Mouse (Mus musculus) forebrain, embryonic 12.5 days (tissue): Measurements from ENCODE around the gene Nudt12. TPM values are rescaled to one million over a fixed set of nuclear protein-coding genes. Genes with fewer than 3 reads are reported as not detected.
A peak's percentile ranks its signal among the peaks of the same experiment; 100 is the strongest.

ENCODE experiments used
- ATAC-seq: fragments of 200-750 bp; cut with Nextera tagmentation; 2 replicates; pipeline ENCODE4 v1.8.0; 2017; ENCODE audit warnings: moderate TSS enrichment; ENCODE audit not compliant: low FRiP score
- H3K27ac ChIP-seq: fragments of 300-500 bp; sonication (generic); 2 replicates; pipeline ENCODE4 v1.5.1; 2016; ENCODE audit warnings: mild to moderate bottlenecking
- H3K27me3 ChIP-seq: fragments of 300-500 bp; sonication (generic); 2 replicates; pipeline ENCODE4 v1.6.1; 2016; ENCODE audit warnings: mild to moderate bottlenecking
- H3K36me3 ChIP-seq: fragments of 300-500 bp; sonication (generic); replicated peaks from 2 replicates; pipeline ENCODE4 v1.6.1; 2016; ENCODE audit warnings: mild to moderate bottlenecking
- H3K4me1 ChIP-seq: fragments of 300-500 bp; sonication (generic); 2 replicates; pipeline ENCODE4 v1.6.1; 2016
- H3K4me2 ChIP-seq: fragments of 300-500 bp; sonication (generic); 2 replicates; pipeline ENCODE4 v1.6.1; 2016; ENCODE audit warnings: mild to moderate bottlenecking, moderate library complexity
- H3K4me3 ChIP-seq: fragments of 300-500 bp; sonication (generic); replicated peaks from 2 replicates; pipeline ENCODE4 v1.5.1; 2016; ENCODE audit warnings: mild to moderate bottlenecking
- H3K9ac ChIP-seq: fragments of 300-500 bp; sonication (generic); 2 replicates; pipeline ENCODE4 v1.6.1; 2016; ENCODE audit warnings: mild to moderate bottlenecking
- H3K9me3 ChIP-seq: fragments of 300-500 bp; sonication (generic); 2 replicates; pipeline ENCODE4 v1.6.1; 2016
- WGBS: fragments of 180-500 bp; shearing (Covaris S2); methylation state at CpG from one replicate; pipeline ENCODE4 v1.1.7; 2016; 5-methylcytosine and 5-hydroxymethylcytosine counted together
- polyA plus RNA-seq: library from polyadenylated mRNA; unstranded; fragments of >200 nt; fragmentation: Nextera tagmentation; extraction: Ambion mirVana; gene quantifications from 2 replicates; pipeline ENCODE4 v1.2.1, GENCODE M21; 2016

The Nudt12 gene
- polyA plus RNA-seq: 7.8 and 9.2 TPM in 2 replicates

DNA sequence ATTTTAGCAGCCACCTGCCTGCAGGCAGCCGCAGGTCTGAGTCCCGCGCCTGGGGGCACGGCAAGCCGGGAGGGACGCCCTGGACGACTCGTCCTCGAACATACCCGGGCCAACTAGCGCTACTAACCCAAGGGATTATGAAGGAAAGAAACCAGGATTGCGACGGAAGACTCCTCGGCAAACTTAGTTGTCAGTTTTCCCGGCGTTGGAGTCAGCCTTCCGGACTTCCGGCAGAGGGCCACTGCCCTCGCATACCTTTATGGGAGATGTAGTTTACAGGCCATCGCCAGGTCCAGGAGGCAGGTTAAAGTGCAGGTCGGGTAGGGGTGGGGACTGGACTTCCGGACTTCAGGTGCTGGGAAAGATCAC is at the start of gene Nudt12:
Gene Nudt12, minus strand, starts transcription at position 282 of the 369 bp plus-strand sequence.
- Histone ChIP-seq H3K27ac (peak within 1 kb of the TSS; percentile 78), H3K36me3 (no peaks in the 10 kb centered on the region), H3K9ac (peak within 1 kb of the TSS; percentile 63), H3K4me3 (peak within 1 kb of the TSS; percentile 69), H3K27me3 (no peaks in the 10 kb centered on the region), H3K9me3 (no peaks in the 10 kb centered on the region), H3K4me2 (peak within 1 kb of the TSS; percentile 75), H3K4me1 (peaks cover 8% of the 10 kb centered on the region)
- peak; percentile 88 for ATAC-seq
- under 1% methylated on average over 22 of the region's 22 CpGs for WGBS

DNA sequence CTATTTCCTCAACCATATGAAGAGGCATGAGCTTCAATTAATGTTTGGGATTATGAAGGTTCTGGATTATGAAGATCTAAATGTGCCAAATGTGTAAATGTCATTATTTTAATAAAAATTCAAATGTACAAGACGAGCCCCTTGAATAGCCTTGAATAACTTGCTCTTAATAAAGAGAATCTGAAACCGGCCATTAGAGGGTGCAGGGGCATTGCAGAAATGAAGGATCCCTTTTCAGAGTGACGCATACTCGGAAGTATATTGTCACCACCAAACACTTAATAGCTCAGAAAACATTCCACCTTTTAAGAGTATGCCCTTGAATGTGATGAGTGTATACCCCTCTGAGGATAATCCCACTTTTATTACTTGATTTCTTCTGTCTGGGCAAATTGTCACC is 40.1 kb upstream of the Nudt12 start:
- H3K27me3 ChIP-seq: no peaks in the 10 kb centered on the region
- WGBS: 62% methylated on average over 4 of the region's 4 CpGs
- no peaks in the 10 kb centered on the region for H3K36me3 ChIP-seq

GRCm38 (mm10) chr17:59039754-59040153 is 26.6 kb upstream of the Nudt12 start:
- no peak overlapping the region for H3K4me2 ChIP-seq
- no peak overlapping the region for H3K27ac ChIP-seq
- H3K27me3 ChIP-seq: no peaks in the 10 kb centered on the region
- H3K9me3 ChIP-seq: no peaks in the 10 kb centered on the region
- H3K36me3 ChIP-seq: no peaks in the 10 kb centered on the region
- no peaks in the 10 kb centered on the region for H3K4me1 ChIP-seq
- H3K4me3 ChIP-seq: no peak overlapping the region
- no peak overlapping the region for H3K9ac ChIP-seq
- ATAC-seq: 0 out of 2 replicates have a peak, but pooled peaks have one; percentile 51
- WGBS: 57% methylated on average over 5 of the region's 5 CpGs

More for the DNA sequence above, 40.1 kb upstream of the Nudt12 start:
- Histone ChIP-seq H3K9ac (no peak overlapping the region), H3K9me3 (no peaks in the 10 kb centered on the region), H3K4me1 (no peaks in the 10 kb centered on the region), H3K4me2 (no peak overlapping the region), H3K27ac (no peak overlapping the region), H3K4me3 (no peak overlapping the region)
- no peak for ATAC-seq

DNA sequence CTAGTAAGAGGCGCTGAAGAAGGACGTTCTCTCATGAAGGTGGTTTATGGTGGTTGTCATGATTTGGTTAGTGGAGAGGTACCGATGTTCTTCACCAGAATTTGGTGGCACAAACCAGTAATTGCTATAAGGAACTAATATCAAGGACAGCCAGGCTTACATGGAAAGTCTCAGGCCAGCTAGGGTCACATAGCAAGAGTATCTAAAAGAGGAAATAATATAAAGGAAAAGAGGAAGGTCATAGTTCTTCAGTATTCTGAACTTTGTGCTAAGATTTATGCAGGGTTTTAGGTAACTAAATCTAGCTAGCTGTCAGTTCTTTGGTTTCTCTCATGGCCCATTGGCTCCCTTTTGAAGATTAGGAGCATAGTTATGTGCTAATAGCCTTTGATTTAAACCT is 20.3 kb upstream of the Nudt12 start:
- Histone ChIP-seq H3K4me1 (no peaks in the 10 kb centered on the region), H3K36me3 (no peaks in the 10 kb centered on the region), H3K9ac (no peak overlapping the region), H3K9me3 (no peaks in the 10 kb centered on the region), H3K4me2 (no peak overlapping the region), H3K27me3 (no peaks in the 10 kb centered on the region), H3K27ac (no peak overlapping the region), H3K4me3 (no peak overlapping the region)
- ATAC-seq: no peak
- 95% methylated on average over 3 of the region's 3 CpGs for WGBS

DNA sequence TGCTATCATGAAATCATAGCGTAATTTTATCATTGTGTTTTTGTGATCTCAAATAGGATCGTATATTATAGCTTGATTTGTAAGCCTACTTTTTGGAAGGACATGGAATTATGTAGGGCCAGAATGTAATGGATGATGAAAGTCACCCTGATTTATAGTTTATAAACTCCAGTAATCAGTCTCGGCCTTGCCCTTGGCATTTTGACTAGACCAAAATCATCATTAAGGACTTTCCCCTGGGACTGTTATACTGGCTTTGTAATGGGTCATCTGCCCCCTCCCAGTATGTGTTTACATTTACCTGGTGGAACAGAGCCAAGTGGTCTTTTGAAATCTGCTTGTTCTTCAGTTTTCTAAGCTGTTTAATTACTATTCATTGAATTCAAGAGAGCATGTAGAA is 13.2 kb upstream of the Nudt12 start:
- Histone ChIP-seq H3K27ac (no peak overlapping the region), H3K4me2 (no peak overlapping the region), H3K4me3 (no peak overlapping the region), H3K27me3 (no peaks in the 10 kb centered on the region), H3K9ac (no peak overlapping the region), H3K36me3 (no peaks in the 10 kb centered on the region), H3K9me3 (no peaks in the 10 kb centered on the region), H3K4me1 (peaks cover 9% of the 10 kb centered on the region; the same call in 1 of the 2 replicates)
- ATAC-seq: no peak
- 85% methylated on average over 3 of the region's 3 CpGs for WGBS

DNA sequence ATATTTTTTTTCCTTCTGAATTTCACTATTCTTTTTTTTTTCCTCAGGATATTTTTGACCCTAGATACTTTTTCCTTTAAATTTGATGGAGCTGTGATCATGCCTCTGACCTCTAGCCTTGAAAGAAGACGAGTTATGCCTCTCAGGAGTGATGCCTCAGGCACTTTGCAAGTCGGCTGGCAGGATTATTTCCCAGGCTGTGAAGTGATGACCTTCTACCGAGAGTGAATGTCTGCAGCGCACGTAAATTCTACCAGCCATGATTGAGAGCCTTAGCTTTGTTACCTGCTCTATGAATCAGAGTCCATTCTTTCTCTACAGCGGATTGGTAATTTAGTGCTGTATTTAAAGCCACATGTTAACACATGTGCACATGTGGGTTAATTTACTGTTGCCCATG is 11.3 kb upstream of the Nudt12 start:
- Histone ChIP-seq H3K9ac (no peak overlapping the region), H3K4me1 (peaks cover 9% of the 10 kb centered on the region; the same call in 1 of the 2 replicates), H3K9me3 (no peaks in the 10 kb centered on the region), H3K4me2 (no peak overlapping the region), H3K4me3 (no peak overlapping the region), H3K27ac (no peak overlapping the region), H3K27me3 (no peaks in the 10 kb centered on the region), H3K36me3 (no peaks in the 10 kb centered on the region)
- 15% methylated on average over 6 of the region's 6 CpGs for WGBS
- peak; percentile 34; the same call in 1 of the 2 replicates for ATAC-seq

DNA sequence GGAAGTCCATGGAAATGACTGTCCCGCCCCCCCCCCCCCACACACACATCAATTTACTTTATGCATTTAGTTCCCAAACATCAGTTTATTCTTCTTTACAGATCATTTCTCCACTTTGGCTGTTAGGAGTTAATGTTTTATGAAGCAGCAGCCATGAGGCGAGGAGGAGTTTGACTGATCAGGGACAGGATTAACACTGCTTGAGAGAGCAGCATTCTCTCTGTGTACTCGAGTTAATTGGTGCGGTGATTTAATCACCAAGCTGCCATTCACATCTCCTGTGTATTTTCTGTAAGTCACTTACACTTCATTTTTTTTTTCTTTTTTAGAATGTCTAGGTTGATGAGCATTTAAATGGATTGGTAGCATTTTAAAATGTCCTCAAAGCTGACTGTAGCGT is 10.8 kb upstream of the Nudt12 start:
- WGBS: 8% methylated on average over 4 of the region's 5 CpGs
- Histone ChIP-seq H3K4me2 (no peak overlapping the region), H3K36me3 (no peaks in the 10 kb centered on the region), H3K9me3 (no peaks in the 10 kb centered on the region), H3K4me1 (peaks cover 9% of the 10 kb centered on the region; the same call in 1 of the 2 replicates), H3K27ac (no peak overlapping the region), H3K27me3 (no peaks in the 10 kb centered on the region), H3K4me3 (no peak overlapping the region), H3K9ac (no peak overlapping the region)
- peak; percentile 81; the same call in 1 of the 2 replicates for ATAC-seq

- Histone ChIP-seq H3K9me3 (no peaks in the 10 kb centered on the region), H3K27me3 (no peaks in the 10 kb centered on the region), H3K27ac (no peak overlapping the region), H3K4me2 (no peak overlapping the region), H3K4me1 (peaks cover 10% of the 10 kb centered on the region; the same call in 1 of the 2 replicates), H3K9ac (no peak overlapping the region), H3K4me3 (no peak overlapping the region), H3K36me3 (no peaks in the 10 kb centered on the region)
- peak; percentile 66; the same call in 1 of the 2 replicates for ATAC-seq
- WGBS: 71% methylated on average over 4 of the region's 4 CpGs
Observed at GRCm38 (mm10) chr17:59018666-59019065, 5.5 kb upstream of the Nudt12 start.

DNA sequence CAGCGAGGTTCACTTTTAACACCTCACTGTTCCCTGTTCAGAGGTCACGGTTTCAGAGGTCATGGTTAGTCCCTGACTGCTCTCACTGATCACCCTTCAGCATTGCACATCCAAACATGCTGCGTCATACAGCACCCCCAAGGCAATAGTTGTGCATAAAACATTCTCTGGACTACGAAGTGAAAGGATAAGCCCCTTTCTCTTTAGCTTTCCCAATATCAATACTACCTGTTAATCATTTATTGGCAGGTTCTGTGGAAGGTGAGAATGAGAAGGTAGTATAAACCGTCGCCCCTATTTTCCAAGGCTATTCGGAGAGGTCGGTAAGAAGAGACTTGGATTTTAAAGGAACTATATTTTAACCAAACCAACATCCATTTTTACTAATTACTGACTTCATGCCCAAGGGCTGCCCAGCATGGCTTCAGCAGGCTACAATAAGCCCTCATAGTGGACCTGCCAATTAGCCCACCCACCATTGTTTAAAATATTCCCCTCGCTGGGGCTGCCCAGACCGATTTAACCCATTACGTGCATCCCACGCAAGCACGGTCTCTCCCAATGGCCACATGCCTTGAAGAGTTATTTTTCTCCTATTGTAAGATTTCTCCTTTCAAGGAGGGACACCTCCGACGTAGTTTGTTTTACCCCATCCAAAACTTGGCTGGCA is 616 bp downstream of the Nudt12 start:
- peak; percentile 79 for ATAC-seq
- H3K4me3 ChIP-seq: peak overlapping the region; percentile 69
- H3K9me3 ChIP-seq: no peaks in the 10 kb centered on the region
- peak overlapping the region; percentile 63 for H3K9ac ChIP-seq
- WGBS: 4% methylated on average over 15 of the region's 15 CpGs
- H3K27ac ChIP-seq: peak overlapping the region; percentile 78
- H3K27me3 ChIP-seq: no peaks in the 10 kb centered on the region
- H3K4me1 ChIP-seq: peaks cover 8% of the 10 kb centered on the region
- H3K4me2 ChIP-seq: peak overlapping the region; percentile 75
- no peaks in the 10 kb centered on the region for H3K36me3 ChIP-seq

DNA sequence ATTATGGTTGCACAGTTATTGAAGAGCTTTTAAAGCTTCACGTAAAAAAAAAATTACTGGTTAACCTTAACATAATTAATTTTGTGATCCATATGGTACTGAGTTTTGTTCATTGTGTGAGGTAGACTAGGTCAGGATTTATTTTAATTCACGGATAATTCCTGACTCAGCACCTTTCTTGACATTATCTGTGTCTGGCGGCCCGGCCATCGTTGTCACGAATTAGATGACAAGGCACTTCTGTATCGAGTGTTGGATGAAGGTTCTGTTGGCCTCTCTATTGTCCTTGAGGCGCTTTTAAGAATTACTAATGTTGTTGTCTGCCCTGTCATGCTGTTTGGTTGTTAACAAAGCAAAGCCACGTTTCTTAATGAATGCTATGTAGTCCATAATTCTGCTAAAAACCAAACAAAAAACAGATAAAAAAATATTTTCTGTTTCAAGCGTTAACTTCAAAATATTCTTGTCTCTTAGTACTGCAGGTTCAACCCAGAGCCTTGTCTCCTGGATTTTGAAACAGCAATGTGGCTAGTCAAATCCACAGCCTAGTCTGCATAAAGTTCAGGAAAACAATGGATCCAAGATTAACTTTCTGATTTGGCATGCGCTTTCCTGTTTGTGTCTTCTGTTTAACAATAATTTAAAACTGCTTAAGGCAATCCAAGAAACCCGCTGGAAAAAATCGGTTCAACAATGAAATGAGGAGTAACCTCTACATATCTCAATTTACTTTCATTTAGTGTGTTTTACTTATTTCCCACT is 1.4 kb downstream of the Nudt12 start:
- no peaks in the 10 kb centered on the region for H3K27me3 ChIP-seq
- H3K4me2 ChIP-seq: no peak overlapping the region
- no peaks in the 10 kb centered on the region for H3K36me3 ChIP-seq
- peaks cover 8% of the 10 kb centered on the region for H3K4me1 ChIP-seq
- H3K9ac ChIP-seq: no peak overlapping the region
- no peaks in the 10 kb centered on the region for H3K9me3 ChIP-seq
- WGBS: 55% methylated on average over 13 of the region's 13 CpGs
- H3K4me3 ChIP-seq: no peak overlapping the region
- no peak for ATAC-seq
- no peak overlapping the region for H3K27ac ChIP-seq

DNA sequence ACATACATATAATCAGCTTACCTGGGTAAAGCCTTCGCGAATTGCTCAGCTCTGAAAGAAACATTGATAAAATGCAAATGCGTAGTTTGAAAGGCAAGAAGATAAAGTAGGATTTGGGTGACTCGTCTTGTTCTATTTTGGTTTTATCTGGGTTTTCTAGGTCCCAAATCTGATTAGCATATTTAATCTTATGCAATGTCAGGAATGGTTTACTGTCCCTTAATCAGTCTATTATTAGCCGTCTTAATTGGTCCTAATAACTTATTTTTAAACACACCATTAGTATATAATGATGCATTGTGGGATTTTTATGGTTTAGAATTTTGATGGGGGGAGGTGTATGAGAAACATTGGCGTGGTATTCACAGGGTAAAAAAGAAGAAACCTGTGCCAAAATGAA is 21.9 kb downstream of the Nudt12 start, which contains the start of gene Pdzph1:
Gene Pdzph1, minus strand, starts transcription at position 101 of the 400 bp plus-strand sequence.
- Histone ChIP-seq H3K4me2 (no peak within 1 kb of the TSS), H3K4me3 (no peak within 1 kb of the TSS), H3K36me3 (no peaks in the 10 kb centered on the region), H3K9me3 (no peaks in the 10 kb centered on the region), H3K4me1 (no peaks in the 10 kb centered on the region), H3K9ac (no peak within 1 kb of the TSS), H3K27ac (no peak within 1 kb of the TSS), H3K27me3 (no peaks in the 10 kb centered on the region)
- 89% methylated on average over 6 of the region's 6 CpGs for WGBS
- no peak for ATAC-seq

DNA sequence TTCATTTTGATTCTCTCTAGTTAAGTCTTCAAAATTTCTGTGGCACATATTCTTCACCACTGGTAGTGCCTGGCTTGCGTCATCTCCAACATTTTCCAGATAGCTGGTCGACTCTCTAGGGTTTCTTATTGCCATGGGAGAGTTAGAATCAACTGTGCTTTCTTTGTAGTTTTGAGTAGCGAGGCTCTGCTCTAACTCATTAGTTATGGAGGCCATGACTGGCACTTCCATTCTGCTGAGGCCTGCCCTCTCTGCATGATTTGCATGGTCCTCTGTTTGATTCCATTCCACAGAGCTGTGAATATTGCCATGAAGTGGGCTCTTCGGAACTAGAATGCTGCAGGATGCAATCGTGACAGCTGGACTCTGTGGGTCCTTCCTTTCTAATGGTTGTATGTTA is 39.9 kb downstream of the Nudt12 start:
- Histone ChIP-seq H3K9ac (no peak overlapping the region), H3K36me3 (no peaks in the 10 kb centered on the region), H3K27me3 (no peaks in the 10 kb centered on the region), H3K4me1 (peaks cover 9% of the 10 kb centered on the region), H3K27ac (no peak overlapping the region), H3K9me3 (no peaks in the 10 kb centered on the region), H3K4me3 (no peak overlapping the region), H3K4me2 (no peak overlapping the region)
- WGBS: 64% methylated on average over 5 of the region's 5 CpGs
- ATAC-seq: no peak
